In genomic region chr14:15437501-15437941, GRCm38 (mm10) we compare ENCODE assay signal across 9 mouse cellular contexts. TPM values are rescaled to one million over a fixed set of nuclear protein-coding genes. Genes with fewer than 3 reads are reported as not detected.
DNase-seq lines count a peak whose midpoint lies in the region; ATAC-seq lines count a peak whose summit lies in the region.
"Had no signal": no experiment of that assay in that cellular context is flagged by ENCODE, and none has a peak within 500 bp of the region (broad histone marks: within the 10 kb centered on the region; RNA-seq: fewer than 3 reads in every experiment).

No protein-coding gene starts in this region.

- H3K36me3 ChIP-seq in kidney, embryonic 15.5 days = no peaks in the 10 kb centered on the region
- no peaks in the 10 kb centered on the region for H3K36me3 ChIP-seq in midbrain, embryonic 14.5 days (ENCODE audit: control insufficient read depth, insufficient read depth, low read length)

- H3K4me2 ChIP-seq in kidney, embryonic 15.5 days = peak overlapping the region; percentile 98
- H3K4me2 ChIP-seq in midbrain, embryonic 14.5 days (ENCODE audit: low read length) = peak overlapping the region; percentile 75

- WGBS in kidney, embryonic 15.5 days = 1% methylated on average over 15 of the region's 15 CpGs
- WGBS in midbrain, embryonic 14.5 days = 2% methylated on average over 15 of the region's 15 CpGs

- peak overlapping the region; percentile 55; the same call in 1 of the 2 replicates for H3K9ac ChIP-seq in kidney, embryonic 15.5 days
- H3K9ac ChIP-seq in midbrain, embryonic 14.5 days (replicated peaks; ENCODE audit: low read length) = peak overlapping the region; percentile 56

- peak; percentile 17 for DNase-seq in layer of hippocampus, adult 11-12 months (ENCODE audit: low spot score)
- no peak for DNase-seq in layer of hippocampus, adult 9-10 months (ENCODE audit: low spot score)
- DNase-seq in cerebellum, postnatal 25 days = peak; percentile 78 to 81
- DNase-seq in heart, adult 8-10 months (ENCODE audit: low spot score) = peak; percentile 42
- DNase-seq in midbrain, embryonic 14.5 days = peak; percentile 57
- no peak for DNase-seq in spleen, adult 18-20 months
- DNase-seq in thymus, postnatal 36 days = no peak

- no peak overlapping the region for H3K27ac ChIP-seq in kidney, embryonic 15.5 days
- H3K27ac ChIP-seq in midbrain, embryonic 14.5 days (replicated peaks; ENCODE audit: low read depth, low read length) = peak overlapping the region; percentile 80; the same call in 1 of the 2 replicates

- H3K27me3 ChIP-seq in kidney, embryonic 15.5 days = peaks cover 32% of the 10 kb centered on the region
- 0 out of 2 replicates have a peak, but pooled peaks cover 5% of the 10 kb centered on the region for H3K27me3 ChIP-seq in midbrain, embryonic 14.5 days (ENCODE audit: control insufficient read depth, insufficient read depth, low read length)

- no peak for ATAC-seq in kidney, embryonic 15.5 days (replicated peaks; ENCODE audit: low FRiP score)
- ATAC-seq in midbrain, embryonic 14.5 days (ENCODE audit: low FRiP score, low TSS enrichment) = no peak

- no peaks in the 10 kb centered on the region for H3K9me3 ChIP-seq in kidney, embryonic 15.5 days (replicated peaks)
- no peaks in the 10 kb centered on the region for H3K9me3 ChIP-seq in midbrain, embryonic 14.5 days (ENCODE audit: control insufficient read depth, low read length)
- H3K9me3 ChIP-seq: megakaryocyte, embryonic 14.5 days had no signal

- H3K4me3 ChIP-seq in kidney, embryonic 15.5 days (replicated peaks) = peak overlapping the region; percentile 62
- H3K4me3 ChIP-seq in midbrain, embryonic 14.5 days (replicated peaks; ENCODE audit: low read depth, low read length) = peak overlapping the region; percentile 57
- H3K4me3 ChIP-seq: megakaryocyte, embryonic 14.5 days had no signal

- peaks cover 13% of the 10 kb centered on the region for H3K4me1 ChIP-seq in kidney, embryonic 15.5 days
- no peaks in the 10 kb centered on the region for H3K4me1 ChIP-seq in midbrain, embryonic 14.5 days (ENCODE audit: control insufficient read depth, insufficient read depth, low read length)

RNA-seq across cellular contexts. Expression of gene Lrrc3b, which starts 1.3 kb away (rescaled TPM):
- 10 to 100 TPM; 27.9 to 35.7 (median 29.7) TPM for total RNA-seq in heart, adult 8-10 months (2022)
- polyA plus RNA-seq in kidney, embryonic 15.5 days (2015; fragmentation: Nextera tagmentation; extraction: Ambion mirVana) = 4.4 and 5.4 TPM in 2 replicates
- 15.5 and 20.0 TPM in 2 replicates for polyA plus RNA-seq in midbrain, embryonic 14.5 days (2014; fragmentation: Nextera tagmentation; extraction: Ambion mirVana)

Comparison
In these comparisons a context has a peak if more than half of its experiments do, and no peak if none do; other contexts are left out.
1. DNase-seq: peak in layer of hippocampus, adult 11-12 months (single experiment), cerebellum, postnatal 25 days (2 of 2), heart, adult 8-10 months (single experiment) and midbrain, embryonic 14.5 days (single experiment); none in layer of hippocampus, adult 9-10 months (single experiment), spleen, adult 18-20 months (0 of 2) and thymus, postnatal 36 days (0 of 2).